Mouse (Mus musculus) layer of hippocampus, adult 9-10 months (tissue): ENCODE measurements at regions not wholly inside any gene's neighbourhood (a gene's known extent, or its start where the extent isn't known, plus 50 kb on each side); places are given as distances from the start of the nearest gene placed in this dataset.
"Not testable (repeated sequence)": the region's sequence is repeated elsewhere in the genome, so short reads cannot be mapped to it uniquely, and the experiment has no call there.

Experiments used
- DNase-seq: peaks from one replicate; pipeline ENCODE4 v3.0.0; 2022; ENCODE audit warnings: low spot score

DNA sequence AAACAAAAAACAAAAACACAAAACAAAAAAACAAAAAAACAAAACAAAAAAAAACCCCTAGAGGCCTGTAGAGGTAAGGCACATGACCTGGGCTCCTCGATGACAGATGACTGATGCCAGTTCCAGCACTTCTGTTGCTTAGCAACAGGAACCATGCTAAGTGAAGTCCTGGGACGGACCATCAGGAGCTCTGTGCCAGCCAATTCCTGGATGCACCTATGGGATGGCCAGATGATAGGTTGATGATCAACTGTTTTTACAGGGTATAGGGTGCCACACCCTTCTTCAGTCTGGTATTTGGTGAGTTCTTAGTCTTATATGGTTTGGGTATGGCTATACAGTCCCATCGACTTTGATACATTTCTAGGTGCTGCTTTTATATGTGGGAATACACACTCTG lies 209.9 kb downstream of the Med10 start:
- DNase-seq = no peak

- no peak for DNase-seq
Observed at GRCm38 (mm10) chr13:70015183-70015582, 213.0 kb downstream of the Med10 start.

GRCm38 (mm10) chr13:70017535-70017934 lies 215.3 kb downstream of the Med10 start:
- DNase-seq = no peak

DNA sequence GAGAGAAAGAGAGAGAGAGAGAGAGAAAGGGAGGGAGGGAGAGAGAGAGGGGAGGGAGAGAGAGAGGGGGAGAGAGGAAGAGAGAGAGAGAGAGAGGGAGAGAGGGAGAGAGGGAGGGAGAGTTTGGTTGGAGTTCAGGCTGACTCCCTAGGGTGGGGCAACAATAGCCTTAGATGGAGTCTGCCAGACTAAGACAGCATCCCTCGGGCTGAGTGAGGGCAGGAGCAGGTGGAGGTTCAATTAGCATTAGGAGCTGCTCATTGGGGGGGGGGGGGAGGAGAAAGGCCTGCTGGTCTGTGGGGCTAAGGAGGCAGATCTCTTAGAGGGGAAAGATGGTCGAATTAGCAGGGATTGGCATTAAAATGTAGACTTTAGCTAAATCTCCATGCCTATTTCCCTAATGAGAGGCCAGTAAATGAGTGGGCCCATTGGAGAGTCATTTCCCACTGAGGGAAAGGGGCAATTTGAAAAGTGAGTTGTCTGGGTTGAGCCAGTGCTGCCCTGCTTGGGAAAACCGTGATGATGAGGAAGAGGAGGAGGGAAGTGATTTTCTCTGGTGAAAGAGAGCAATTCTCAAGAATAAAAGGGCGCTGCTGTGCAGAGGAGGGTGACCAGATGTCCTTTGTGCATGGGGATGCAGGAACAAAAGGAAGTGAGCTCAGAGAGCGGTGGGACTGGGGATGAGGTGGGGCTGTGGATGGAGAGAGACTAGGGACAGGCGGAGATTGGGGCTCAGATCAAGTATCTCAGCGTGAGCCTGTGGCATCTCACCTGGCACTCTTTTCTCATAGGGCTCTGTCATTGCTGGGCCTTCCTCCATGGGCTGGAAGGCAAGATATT lies 218.0 kb downstream of the Med10 start:
- no peak for DNase-seq

DNA sequence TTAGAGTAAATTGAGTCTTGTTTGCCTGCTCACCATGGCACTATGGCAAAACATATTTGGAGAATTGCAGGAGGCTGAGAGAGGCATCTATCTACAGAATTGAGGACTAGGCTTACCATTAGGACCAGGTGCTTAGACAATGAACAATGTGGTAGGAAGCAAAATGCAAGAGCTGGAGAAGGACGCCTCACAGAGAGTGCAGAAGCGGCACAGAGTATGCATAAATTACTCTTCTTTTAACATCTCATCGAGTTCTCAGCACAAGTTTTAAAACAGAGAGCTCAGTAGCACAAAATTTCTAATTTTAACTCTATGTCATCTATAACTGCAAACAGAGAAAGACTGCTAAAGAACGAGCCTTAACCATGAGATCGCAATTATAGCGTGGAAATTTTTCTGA lies 231.1 kb downstream of the Med10 start:
- no peak for DNase-seq

DNA sequence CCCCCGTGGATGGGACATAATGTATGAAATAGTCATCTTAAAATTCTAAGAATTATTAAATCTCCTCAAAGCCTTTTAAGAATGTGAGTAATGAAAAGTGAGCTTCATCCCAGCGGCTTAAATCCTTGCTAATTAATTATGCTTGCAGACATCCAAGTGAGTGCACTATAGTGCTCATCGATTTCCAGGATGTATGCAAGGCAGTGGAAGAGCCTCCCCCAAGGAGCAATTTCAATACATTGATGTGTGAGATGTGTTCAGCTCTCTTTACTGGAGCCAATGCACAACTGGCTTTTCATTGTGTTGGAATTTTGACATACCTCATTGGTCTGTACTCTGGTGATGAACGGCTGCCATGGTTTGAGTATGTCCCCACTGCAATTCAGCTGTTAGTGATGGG lies 231.6 kb downstream of the Med10 start:
- DNase-seq = no peak

DNA sequence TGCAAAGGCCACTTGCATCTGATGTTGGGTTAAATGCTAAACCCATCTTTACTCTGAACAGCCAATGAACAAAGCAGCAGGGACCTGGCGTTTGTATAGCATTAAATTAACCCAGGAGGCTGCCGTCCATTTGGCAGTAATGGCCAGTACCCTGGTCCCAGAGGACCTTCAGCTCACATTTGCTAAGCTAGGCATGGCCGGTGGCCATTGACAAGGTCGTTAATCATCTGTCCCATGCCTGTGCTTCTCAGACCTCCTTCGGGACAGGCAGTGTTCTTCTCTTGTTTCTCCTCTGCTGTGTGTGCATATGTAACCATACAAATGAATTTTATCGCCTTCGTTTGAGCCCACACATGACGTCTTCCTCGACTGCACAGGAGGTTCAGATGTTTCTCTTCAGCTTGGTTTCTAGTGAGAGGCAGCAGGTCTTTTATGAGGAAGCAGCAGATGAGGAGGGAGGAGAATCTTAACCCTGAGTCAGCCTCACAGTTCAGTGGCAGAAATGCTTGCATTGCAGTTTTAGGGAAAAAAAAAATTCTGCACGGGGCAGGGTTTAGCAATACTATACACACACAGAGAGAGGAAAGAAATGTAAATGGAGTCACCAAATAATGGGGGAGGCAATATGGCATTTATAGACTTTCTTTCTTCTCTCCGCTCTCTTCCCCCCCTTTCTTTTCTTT lies 235.9 kb downstream of the Med10 start:
- DNase-seq = no peak

DNA sequence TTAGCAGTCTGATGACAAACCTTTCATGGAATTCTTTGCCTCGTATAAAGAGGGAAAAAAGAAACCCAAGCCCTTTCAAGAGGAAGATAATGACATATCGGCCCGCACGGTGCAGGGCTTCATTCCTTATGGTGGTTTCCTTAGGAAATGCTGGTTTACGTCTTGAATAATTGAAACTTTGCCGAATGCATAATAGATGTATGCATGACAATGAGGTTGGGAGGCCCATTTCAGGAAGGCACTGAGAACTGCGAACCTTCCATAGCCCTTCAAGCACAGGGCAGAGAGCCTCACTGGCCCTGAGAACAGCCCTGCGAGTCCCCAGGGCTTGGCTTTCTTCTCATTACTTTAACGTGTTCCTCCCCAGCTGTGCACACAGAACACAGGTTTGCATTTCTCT lies 255.7 kb downstream of the Med10 start:
- no peak for DNase-seq

GRCm38 (mm10) chr13:70061363-70061945 lies 259.3 kb downstream of the Med10 start:
- DNase-seq = no peak

DNA sequence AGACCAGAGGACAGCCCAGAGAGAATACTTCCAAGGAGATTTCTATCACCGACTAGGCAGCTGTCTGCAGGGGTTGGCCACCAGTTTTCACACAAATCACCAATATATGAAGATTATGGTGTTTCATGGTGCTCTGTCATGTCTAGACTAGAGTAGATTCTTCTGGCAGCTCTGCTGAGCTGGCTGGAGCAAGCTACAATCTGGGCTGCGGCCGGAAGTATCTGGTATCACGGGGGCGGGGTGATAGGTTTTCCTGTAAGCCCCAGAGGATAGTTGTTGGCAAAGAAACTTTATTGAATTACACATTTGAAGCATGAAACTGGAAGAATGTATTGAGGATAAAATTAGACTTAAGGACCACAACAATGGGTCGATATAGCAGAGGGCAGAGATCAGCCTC lies 271.5 kb downstream of the Med10 start:
- no peak for DNase-seq

- no peak for DNase-seq
Observed at GRCm38 (mm10) chr13:70075353-70075752, 273.2 kb downstream of the Med10 start.

DNA sequence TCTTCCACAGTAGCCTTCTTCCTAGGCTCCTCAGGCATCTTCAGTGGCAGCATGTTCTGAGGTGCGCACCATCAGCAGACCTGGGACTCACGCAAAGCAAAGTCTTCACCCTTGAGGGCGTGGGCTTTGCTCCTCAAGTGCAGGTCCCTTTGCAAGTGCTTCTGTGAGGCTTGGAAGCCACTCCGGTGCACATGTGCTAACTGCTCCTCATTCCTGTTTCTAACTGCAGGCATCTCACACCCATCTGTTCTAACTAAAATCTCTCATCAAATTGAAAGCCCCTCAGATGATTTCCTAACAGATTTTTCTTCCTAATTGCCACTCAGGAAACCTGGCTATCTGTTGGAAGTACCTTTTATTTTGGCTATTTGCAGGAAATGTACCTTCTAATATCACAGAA lies 278.9 kb downstream of the Med10 start:
- DNase-seq = no peak

GRCm38 (mm10) chr13:70092886-70093285 lies 290.7 kb downstream of the Med10 start:
- no peak for DNase-seq

GRCm38 (mm10) chr13:70093970-70094369 lies 291.8 kb downstream of the Med10 start:
- no peak for DNase-seq

- DNase-seq = no peak
Observed at GRCm38 (mm10) chr13:70096430-70097301, 294.5 kb downstream of the Med10 start.

DNA sequence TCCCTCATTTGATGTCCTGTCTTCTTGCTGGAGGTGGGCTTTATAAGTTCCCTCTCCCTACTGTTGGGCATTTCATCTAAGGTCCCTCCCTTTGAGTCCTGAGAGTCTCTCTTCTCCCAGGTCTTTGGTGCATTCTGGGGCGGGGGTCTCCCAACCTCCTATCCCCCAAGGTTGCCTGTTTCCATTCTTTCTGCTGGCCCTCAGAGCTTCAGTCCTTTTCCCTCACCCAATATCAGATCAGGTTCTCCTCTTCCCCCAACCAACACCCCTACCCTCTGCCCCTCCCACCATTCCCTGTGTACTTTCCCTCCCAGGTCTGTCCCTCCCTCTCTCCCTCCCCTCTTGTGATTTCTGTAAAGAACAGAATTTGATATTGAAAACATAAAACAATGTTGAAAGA lies 297.9 kb downstream of the Med10 start:
- not testable (repeated sequence) for DNase-seq

DNA sequence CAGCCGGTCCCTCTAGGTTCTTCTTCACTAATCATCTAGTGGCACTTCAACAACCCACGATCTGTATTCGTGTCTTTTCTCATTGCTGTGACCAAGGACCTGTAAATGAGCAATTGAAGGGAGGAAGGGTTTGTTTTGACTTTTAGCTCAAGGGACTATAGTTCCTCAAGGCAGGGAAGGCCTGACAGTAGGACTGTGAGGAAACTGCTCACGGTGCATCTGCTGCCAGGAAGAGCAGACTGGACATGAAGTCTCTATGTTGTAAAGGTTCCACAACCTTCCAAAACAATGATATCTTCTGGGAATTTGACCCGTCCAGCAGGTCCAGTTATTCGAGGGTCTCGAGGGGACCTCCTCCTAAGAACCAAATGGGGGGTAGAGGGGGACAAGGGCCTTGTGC lies 300.8 kb downstream of the Med10 start:
- DNase-seq = no peak

DNA sequence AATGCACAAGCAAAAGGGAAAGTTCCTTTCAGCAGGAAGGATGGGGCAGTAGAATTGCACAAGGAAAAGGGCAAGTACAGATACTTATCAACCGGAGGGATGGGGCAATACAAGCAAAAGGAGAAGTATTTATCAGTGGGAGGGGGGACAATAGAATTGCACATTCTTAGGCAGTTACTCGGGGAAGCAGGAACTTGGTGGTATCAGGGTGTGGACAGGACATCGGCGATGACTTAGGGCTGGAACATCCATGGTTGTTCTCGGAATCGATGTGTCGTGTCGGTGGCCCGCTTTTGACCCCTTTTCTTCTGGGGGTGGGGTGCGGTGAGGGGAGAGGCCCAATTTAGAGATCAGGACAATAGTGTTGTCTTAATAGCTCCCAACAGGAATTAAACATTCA lies 301.3 kb downstream of the Med10 start:
- DNase-seq = not testable (repeated sequence)

DNA sequence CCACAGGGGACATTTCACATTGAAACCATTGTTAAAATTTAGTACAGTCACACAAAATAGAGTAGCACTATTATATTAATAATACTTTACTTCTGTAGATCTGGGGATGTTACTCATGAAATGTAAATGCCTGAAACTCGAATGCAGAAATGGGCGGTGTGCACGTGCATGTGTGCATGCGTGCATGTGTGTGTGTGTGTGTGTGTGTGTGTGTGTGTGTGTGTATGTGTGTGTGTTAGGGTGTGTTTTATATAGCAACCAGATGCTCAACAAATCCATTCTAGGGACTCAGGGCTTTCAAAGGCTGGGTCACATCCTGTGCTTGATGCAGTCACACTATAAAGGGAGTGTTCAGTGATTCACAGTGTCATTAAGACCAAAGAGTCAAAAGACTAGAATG lies 301.7 kb downstream of the Med10 start:
- DNase-seq = no peak

DNA sequence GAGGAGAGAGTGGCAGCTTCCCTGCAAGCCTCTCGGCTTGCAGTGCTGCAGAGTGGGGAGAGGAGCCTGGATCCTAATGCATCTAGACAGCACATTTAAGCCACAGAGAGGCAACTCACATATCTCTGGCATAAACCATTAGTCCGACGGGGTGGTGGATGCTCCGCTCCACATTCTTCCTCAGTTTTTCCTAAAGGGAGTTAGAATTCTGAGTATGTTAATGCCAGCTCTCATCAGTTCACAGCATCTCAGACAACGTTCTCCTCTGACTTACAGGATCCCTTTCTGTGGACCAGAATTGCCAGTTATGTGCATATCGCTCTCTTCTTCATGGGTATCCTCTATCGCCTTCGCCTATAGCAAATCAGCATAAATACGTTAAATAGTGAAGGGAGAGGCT lies 313.4 kb downstream of the Med10 start:
- no peak for DNase-seq

- no peak for DNase-seq
Observed at GRCm38 (mm10) chr13:70124860-70125545, 322.8 kb downstream of the Med10 start.

DNA sequence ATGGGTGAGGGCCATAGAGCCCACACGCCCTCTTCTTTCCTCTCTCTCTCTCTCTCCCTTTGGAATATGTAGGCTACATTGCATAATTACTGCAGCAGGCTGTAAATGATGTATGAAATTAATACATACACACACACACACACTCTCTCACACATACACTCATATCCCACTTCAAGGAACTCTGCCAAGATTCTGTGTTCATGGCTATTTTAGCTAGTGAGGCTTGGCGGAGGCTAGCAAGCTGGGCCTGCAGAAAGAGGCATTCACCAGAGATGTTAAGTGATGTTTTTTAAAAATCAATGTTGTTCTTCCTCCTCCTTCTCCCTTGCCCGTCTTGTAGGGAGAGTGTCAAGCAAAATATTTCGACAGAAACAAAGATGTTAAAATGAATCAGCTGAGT lies 325.1 kb downstream of the Med10 start:
- no peak for DNase-seq
